Mouse (Mus musculus): ENCODE measurements at regions not wholly inside any gene's neighbourhood (a gene's known extent, or its start where the extent isn't known, plus 50 kb on each side); places are given as distances from the start of the nearest gene placed in this dataset.

DNA sequence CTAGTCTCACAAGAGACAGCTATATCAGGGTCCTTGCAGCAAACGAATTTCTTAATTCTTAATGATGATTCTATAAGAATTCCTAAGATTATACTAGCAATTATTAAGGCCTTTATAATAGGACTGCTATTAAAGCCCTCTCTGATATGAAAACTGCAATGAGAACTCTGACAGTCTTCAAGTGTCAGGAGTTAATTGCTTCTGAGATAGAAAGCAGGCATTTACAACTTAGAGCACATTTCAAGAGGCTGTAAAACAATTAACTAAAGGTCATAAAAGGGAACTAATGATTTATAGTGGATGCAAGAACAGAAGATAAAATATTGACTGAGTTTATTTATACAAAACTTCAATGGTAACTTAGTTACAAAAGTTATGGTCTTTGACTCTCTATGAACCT is 84.9 kb upstream of the Phlpp1 start:
- H3K36me3 ChIP-seq (ENCODE audit: control insufficient read depth, insufficient read depth, low read length): no peaks in the 10 kb centered on the region
- H3K27me3 ChIP-seq (ENCODE audit: control insufficient read depth, insufficient read depth, low read length): no peaks in the 10 kb centered on the region
- no peak overlapping the region for H3K4me3 ChIP-seq (ENCODE audit: low read depth, low read length)
- DNase-seq (ENCODE audit: low spot score) (no peak), ATAC-seq (ENCODE audit: insufficient read depth, low FRiP score, low TSS enrichment) (no peak)
- no peak overlapping the region for H3K27ac ChIP-seq (ENCODE audit: low read depth, low read length)
- H3K9me3 ChIP-seq (ENCODE audit: control insufficient read depth, low read length): no peaks in the 10 kb centered on the region
- no peaks in the 10 kb centered on the region for H3K4me1 ChIP-seq (ENCODE audit: control insufficient read depth, insufficient read depth, low read length)
- H3K4me2 ChIP-seq (ENCODE audit: low read depth): no peak overlapping the region
- WGBS: 23% methylated on average over 1 of the region's 1 CpGs
- H3K9ac ChIP-seq (ENCODE audit: low read length): no peak overlapping the region

DNA sequence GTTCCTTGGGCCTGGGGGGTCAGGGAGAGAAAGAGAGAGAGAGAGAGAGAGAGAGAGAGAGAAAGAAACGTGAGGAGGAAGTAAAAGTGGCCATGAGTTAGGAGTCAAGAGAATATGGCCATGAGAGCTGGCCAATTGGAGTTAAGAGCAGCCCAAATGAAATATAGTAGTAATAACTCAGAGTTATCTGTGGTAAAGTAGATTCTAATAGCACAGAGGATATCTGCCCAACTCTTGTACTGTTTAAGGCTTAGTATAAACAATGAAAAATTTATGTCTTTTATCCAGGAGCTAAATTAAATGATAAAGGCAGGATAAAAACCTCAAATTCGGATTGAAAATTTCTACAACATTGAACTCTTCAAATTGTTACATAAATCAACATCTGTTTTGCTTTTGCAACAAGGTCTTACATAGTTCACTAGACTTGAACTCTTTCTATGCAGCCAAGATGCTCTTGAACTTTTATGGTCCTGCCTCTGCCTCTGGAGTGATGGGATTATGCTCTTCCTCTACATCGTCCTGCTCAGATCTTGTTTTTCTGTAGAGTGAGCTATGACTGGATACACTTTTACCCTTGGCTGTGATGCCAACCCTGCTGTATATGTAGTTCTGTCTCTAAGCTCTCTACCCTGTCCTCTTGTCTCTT is 78.5 kb upstream of the Phlpp1 start:
- H3K27ac ChIP-seq (ENCODE audit: low read depth, low read length): no peak overlapping the region
- peaks cover 3% of the 10 kb centered on the region; the same call in 1 of the 2 replicates for H3K4me1 ChIP-seq (ENCODE audit: control insufficient read depth, insufficient read depth, low read length)
- H3K4me3 ChIP-seq (ENCODE audit: low read depth, low read length): no peak overlapping the region
- H3K9me3 ChIP-seq (ENCODE audit: control insufficient read depth, low read length): no peaks in the 10 kb centered on the region
- no peak overlapping the region for H3K4me2 ChIP-seq (ENCODE audit: low read depth)
- no peaks in the 10 kb centered on the region for H3K27me3 ChIP-seq (ENCODE audit: control insufficient read depth, insufficient read depth, low read length)
- DNase-seq (ENCODE audit: low spot score) (no peak), ATAC-seq (ENCODE audit: insufficient read depth, low FRiP score, low TSS enrichment) (no peak)
- 78% methylated on average over 3 of the region's 3 CpGs for WGBS
- H3K9ac ChIP-seq (ENCODE audit: low read length): no peak overlapping the region
- no peaks in the 10 kb centered on the region for H3K36me3 ChIP-seq (ENCODE audit: control insufficient read depth, insufficient read depth, low read length)

DNA sequence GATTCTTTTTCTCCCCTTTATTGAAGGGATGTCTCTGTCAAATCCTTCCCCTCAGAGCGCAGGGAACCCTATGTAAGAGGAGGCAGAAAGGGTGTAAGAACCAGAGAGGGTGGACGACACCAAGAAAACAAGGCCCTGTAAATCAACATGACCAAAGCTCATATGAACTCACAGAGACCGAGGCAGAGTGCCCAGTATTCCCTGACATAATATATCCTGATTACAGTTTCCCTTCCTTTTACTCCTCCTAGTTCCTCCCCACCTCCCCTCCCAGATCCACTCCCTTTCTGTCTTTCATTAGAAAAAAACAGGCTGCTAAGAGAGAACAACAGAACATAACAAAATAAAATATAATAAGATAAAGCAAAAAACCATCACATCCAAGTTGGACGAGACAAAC is 77.7 kb upstream of the Phlpp1 start:
- H3K27me3 ChIP-seq (ENCODE audit: control insufficient read depth, insufficient read depth, low read length): no peaks in the 10 kb centered on the region
- H3K27ac ChIP-seq (ENCODE audit: low read depth, low read length): no peak overlapping the region
- H3K9me3 ChIP-seq (ENCODE audit: control insufficient read depth, low read length): no peaks in the 10 kb centered on the region
- H3K4me1 ChIP-seq (ENCODE audit: control insufficient read depth, insufficient read depth, low read length): peaks cover 3% of the 10 kb centered on the region; the same call in 1 of the 2 replicates
- DNase-seq (ENCODE audit: low spot score): no peak
- H3K4me3 ChIP-seq (ENCODE audit: low read depth, low read length): no peak overlapping the region
- no peak overlapping the region for H3K4me2 ChIP-seq (ENCODE audit: low read depth)
- H3K9ac ChIP-seq (ENCODE audit: low read length): no peak overlapping the region
- WGBS: 86% methylated on average over 4 of the region's 4 CpGs
- ATAC-seq (ENCODE audit: insufficient read depth, low FRiP score, low TSS enrichment): no peak
- H3K36me3 ChIP-seq (ENCODE audit: control insufficient read depth, insufficient read depth, low read length): no peaks in the 10 kb centered on the region

DNA sequence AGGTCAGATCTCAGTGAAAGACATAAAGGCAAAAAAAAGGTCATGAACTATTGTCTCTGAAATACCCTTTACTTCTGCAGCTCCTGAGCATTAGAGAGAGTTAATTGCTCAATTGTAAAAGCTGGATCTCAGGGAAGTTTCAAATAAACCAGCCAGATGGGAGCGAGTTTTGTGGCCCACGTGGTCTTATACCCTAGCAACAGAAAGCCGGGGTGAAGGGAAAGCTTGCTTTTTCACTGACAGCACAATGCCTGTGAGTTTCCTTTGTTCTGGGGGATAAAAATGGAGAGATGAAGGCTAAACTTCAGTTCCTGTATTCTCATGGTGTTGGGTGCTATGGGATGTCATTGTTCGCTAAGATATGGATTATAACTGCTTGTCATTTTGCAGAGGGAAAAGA is 75.2 kb upstream of the Phlpp1 start:
- DNase-seq (ENCODE audit: low spot score) (peak; percentile 26), ATAC-seq (ENCODE audit: insufficient read depth, low FRiP score, low TSS enrichment) (no peak; the same call in 1 of the 2 replicates)
- Histone ChIP-seq H3K4me1 (ENCODE audit: control insufficient read depth, insufficient read depth, low read length) (peaks cover 3% of the 10 kb centered on the region; the same call in 1 of the 2 replicates), H3K4me2 (ENCODE audit: low read depth) (no peak overlapping the region), H3K9me3 (ENCODE audit: control insufficient read depth, low read length) (no peaks in the 10 kb centered on the region), H3K36me3 (ENCODE audit: control insufficient read depth, insufficient read depth, low read length) (no peaks in the 10 kb centered on the region), H3K27ac (ENCODE audit: low read depth, low read length) (no peak overlapping the region), H3K4me3 (ENCODE audit: low read depth, low read length) (no peak overlapping the region), H3K27me3 (ENCODE audit: control insufficient read depth, insufficient read depth, low read length) (no peaks in the 10 kb centered on the region), H3K9ac (ENCODE audit: low read length) (no peak overlapping the region)
- WGBS: 34% methylated on average over 4 of the region's 4 CpGs

DNA sequence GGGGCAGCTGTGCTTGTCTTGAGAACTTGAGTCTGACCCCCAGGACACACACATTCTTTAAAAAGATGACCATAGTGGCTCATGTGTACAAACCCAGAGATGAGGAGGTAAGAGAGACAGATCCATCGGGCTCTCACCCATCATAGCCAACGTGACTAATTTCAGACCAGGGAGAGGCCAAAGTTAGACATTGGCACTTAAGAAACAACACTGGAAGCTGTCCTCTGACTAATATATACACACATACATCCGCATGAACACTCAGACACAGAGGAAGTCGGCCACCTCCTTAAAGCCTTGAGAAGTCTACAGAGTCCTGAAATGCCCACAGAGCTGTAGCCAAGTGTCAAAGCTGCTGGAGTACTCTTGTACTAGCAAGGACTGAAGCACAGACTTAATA is 74.4 kb upstream of the Phlpp1 start:
- 90% methylated on average over 4 of the region's 4 CpGs for WGBS
- no peak overlapping the region for H3K4me2 ChIP-seq (ENCODE audit: low read depth)
- no peak overlapping the region for H3K9ac ChIP-seq (ENCODE audit: low read length)
- H3K27ac ChIP-seq (ENCODE audit: low read depth, low read length): no peak overlapping the region
- no peak overlapping the region for H3K4me3 ChIP-seq (ENCODE audit: low read depth, low read length)
- no peaks in the 10 kb centered on the region for H3K9me3 ChIP-seq (ENCODE audit: control insufficient read depth, low read length)
- H3K27me3 ChIP-seq (ENCODE audit: control insufficient read depth, insufficient read depth, low read length): no peaks in the 10 kb centered on the region
- no peak for ATAC-seq (ENCODE audit: insufficient read depth, low FRiP score, low TSS enrichment)
- no peak for DNase-seq (ENCODE audit: low spot score)
- no peaks in the 10 kb centered on the region for H3K36me3 ChIP-seq (ENCODE audit: control insufficient read depth, insufficient read depth, low read length)
- H3K4me1 ChIP-seq (ENCODE audit: control insufficient read depth, insufficient read depth, low read length): peaks cover 3% of the 10 kb centered on the region; the same call in 1 of the 2 replicates

DNA sequence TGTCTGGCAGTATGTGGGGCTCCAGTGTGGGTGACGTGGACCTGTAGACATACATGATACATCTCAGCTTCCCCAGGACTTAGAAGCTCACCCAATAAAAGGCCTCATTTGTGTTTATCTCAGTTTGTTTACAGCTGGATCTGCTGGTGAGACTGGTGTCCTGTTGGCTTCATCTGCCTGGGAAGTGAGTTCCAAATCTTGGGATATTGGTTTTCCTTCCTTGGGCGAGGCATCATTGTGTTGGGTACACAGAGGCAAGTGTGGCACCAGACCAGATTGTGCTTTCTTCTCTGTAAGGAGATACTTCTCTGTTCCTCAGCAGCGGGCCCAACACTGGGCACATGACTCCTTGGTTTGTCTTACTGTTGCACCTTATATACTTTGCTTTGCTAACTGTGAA is 70.9 kb upstream of the Phlpp1 start:
- H3K4me1 ChIP-seq (ENCODE audit: control insufficient read depth, insufficient read depth, low read length): peaks cover 3% of the 10 kb centered on the region; the same call in 1 of the 2 replicates
- no peaks in the 10 kb centered on the region for H3K9me3 ChIP-seq (ENCODE audit: control insufficient read depth, low read length)
- WGBS: 83% methylated on average over 3 of the region's 3 CpGs
- no peak overlapping the region for H3K4me3 ChIP-seq (ENCODE audit: low read depth, low read length)
- H3K27ac ChIP-seq (ENCODE audit: low read depth, low read length): no peak overlapping the region
- no peaks in the 10 kb centered on the region for H3K27me3 ChIP-seq (ENCODE audit: control insufficient read depth, insufficient read depth, low read length)
- no peak for ATAC-seq (ENCODE audit: insufficient read depth, low FRiP score, low TSS enrichment)
- H3K4me2 ChIP-seq (ENCODE audit: low read depth): no peak overlapping the region
- DNase-seq (ENCODE audit: low spot score): no peak
- H3K36me3 ChIP-seq (ENCODE audit: control insufficient read depth, insufficient read depth, low read length): no peaks in the 10 kb centered on the region
- no peak overlapping the region for H3K9ac ChIP-seq (ENCODE audit: low read length)

DNA sequence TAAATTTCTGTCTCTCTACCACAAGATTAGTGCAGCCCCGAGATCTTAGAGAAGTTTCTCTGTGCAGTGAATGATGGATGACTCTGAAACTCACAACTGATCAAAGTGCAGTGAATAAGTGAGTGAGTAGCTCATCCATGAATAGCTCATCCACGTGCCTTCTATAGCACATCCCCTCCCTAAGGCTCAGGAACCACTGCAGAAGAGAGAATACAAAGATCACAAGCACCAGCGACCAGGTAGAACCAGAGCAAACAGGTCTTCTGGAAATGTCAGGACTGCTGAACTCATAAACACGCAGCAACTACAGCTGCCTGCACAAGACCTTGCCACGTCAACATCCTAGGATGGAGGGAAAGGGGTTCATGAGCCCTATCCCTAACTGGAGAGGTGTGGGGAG is 69.0 kb upstream of the Phlpp1 start:
- no peaks in the 10 kb centered on the region for H3K9me3 ChIP-seq (ENCODE audit: control insufficient read depth, low read length)
- H3K4me1 ChIP-seq (ENCODE audit: control insufficient read depth, insufficient read depth, low read length): no peaks in the 10 kb centered on the region
- H3K36me3 ChIP-seq (ENCODE audit: control insufficient read depth, insufficient read depth, low read length): no peaks in the 10 kb centered on the region
- H3K27me3 ChIP-seq (ENCODE audit: control insufficient read depth, insufficient read depth, low read length): no peaks in the 10 kb centered on the region
- no peak overlapping the region for H3K27ac ChIP-seq (ENCODE audit: low read depth, low read length)
- no peak overlapping the region for H3K4me2 ChIP-seq (ENCODE audit: low read depth)
- ATAC-seq (ENCODE audit: insufficient read depth, low FRiP score, low TSS enrichment) (no peak), DNase-seq (ENCODE audit: low spot score) (no peak)
- no peak overlapping the region for H3K9ac ChIP-seq (ENCODE audit: low read length)
- WGBS: 77% methylated on average over 5 of the region's 5 CpGs
- H3K4me3 ChIP-seq (ENCODE audit: low read depth, low read length): no peak overlapping the region

DNA sequence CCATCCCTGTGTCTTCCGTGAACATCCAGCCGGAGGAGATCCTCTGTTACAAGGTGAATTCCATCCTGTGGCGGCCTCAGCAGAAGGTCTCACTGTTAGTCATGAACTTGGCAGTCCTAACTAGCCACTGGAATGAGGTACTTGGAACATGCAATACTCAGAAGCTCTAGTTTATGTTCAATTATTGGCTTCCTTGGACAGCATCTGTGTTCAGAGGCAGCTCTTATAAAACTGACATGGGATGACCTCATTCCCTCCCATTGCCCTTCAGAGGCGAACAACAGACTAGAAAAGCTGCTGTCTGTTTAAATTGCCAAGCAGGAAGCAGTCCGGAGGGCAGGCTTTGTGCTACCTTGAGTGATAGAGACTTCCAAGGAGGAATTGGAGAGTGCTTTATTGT is 62.5 kb upstream of the Phlpp1 start:
- ATAC-seq (ENCODE audit: insufficient read depth, low FRiP score, low TSS enrichment) (no peak), DNase-seq (ENCODE audit: low spot score) (no peak)
- Histone ChIP-seq H3K27me3 (ENCODE audit: control insufficient read depth, insufficient read depth, low read length) (no peaks in the 10 kb centered on the region), H3K9ac (ENCODE audit: low read length) (no peak overlapping the region), H3K27ac (ENCODE audit: low read depth, low read length) (no peak overlapping the region), H3K9me3 (ENCODE audit: control insufficient read depth, low read length) (no peaks in the 10 kb centered on the region), H3K4me2 (ENCODE audit: low read depth) (no peak overlapping the region), H3K4me1 (ENCODE audit: control insufficient read depth, insufficient read depth, low read length) (no peaks in the 10 kb centered on the region), H3K4me3 (ENCODE audit: low read depth, low read length) (no peak overlapping the region), H3K36me3 (ENCODE audit: control insufficient read depth, insufficient read depth, low read length) (no peaks in the 10 kb centered on the region)
- WGBS: 57% methylated on average over 5 of the region's 5 CpGs

Data from neural tube, embryonic 11.5 days (tissue).